Mouse (Mus musculus): Measurements from ENCODE around the gene Rplp0. TPM values are rescaled to one million over a fixed set of nuclear protein-coding genes. Genes with fewer than 3 reads are reported as not detected.

Rplp0 gene
- total and polyA plus RNA-seq, 2 experiments from 2014 or later: 842 to 1,794 TPM

DNA sequence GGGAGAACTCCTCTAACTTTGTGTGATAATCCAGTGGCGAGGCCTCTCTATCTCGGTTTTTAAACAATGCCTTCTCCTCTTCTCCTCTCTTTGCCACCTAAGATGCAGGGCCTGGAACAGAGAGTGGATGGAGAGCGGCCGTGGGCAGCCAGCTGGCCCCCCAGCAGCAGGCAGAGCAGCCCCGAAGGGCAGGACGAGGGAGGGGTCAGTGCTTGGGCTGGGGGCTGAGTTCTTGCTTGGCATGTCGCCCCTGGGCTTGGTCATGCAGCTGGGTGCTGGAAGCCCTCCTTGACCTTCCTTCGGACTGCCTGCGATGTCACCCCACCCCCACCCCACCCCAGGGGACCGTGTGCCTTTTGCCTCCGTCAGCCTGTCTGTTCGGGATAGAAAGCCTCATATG, 7.9 kb upstream of the Rplp0 start:
- ATAC-seq (no peak), DNase-seq (no peak)
- no peak for TF ChIP-seq CTCF (IDR thresholded peaks at IDR 0.05; ENCODE audit: low read depth)
- Histone ChIP-seq H3K4me3 (ENCODE audit: low read depth, low read length) (no peak overlapping the region), H3K27ac (ENCODE audit: low read depth, low read length) (no peak overlapping the region), H3K4me1 (ENCODE audit: insufficient read depth) (no peaks in the 10 kb centered on the region), H3K4me2 (ENCODE audit: low read depth) (no peak overlapping the region), H3K27me3 (ENCODE audit: insufficient read depth, low read length) (no peaks in the 10 kb centered on the region), H3K9ac (no peak overlapping the region), H3K36me3 (ENCODE audit: insufficient read depth) (peaks cover 35% of the 10 kb centered on the region), H3K9me3 (ENCODE audit: low read length) (no peaks in the 10 kb centered on the region)
- 76% methylated on average over 12 of the region's 12 CpGs for WGBS

DNA sequence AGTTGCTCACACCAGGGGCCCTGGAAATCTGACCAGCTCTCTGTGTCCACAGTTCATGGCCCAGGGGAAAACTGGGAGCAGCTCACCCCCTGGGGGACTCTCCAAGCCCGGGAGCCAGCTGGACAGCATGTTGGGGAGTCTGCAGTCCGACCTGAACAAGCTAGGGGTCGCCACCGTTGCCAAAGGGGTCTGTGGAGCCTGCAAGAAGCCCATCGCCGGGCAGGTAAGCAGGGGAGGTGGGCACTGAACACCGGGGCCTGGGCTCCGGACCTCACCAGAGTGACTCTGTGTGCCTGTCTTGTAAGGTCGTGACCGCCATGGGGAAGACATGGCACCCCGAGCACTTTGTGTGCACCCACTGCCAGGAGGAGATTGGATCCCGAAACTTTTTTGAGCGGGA, 7.5 kb upstream of the Rplp0 start:
- ATAC-seq (no peak), DNase-seq (no peak)
- Histone ChIP-seq H3K9me3 (ENCODE audit: low read length) (no peaks in the 10 kb centered on the region), H3K4me3 (ENCODE audit: low read depth, low read length) (no peak overlapping the region), H3K4me2 (ENCODE audit: low read depth) (no peak overlapping the region), H3K36me3 (ENCODE audit: insufficient read depth) (peaks cover 35% of the 10 kb centered on the region), H3K27me3 (ENCODE audit: insufficient read depth, low read length) (no peaks in the 10 kb centered on the region), H3K9ac (no peak overlapping the region), H3K27ac (ENCODE audit: low read depth, low read length) (no peak overlapping the region), H3K4me1 (ENCODE audit: insufficient read depth) (no peaks in the 10 kb centered on the region)
- WGBS: 83% methylated on average over 13 of the region's 13 CpGs
- TF ChIP-seq CTCF (IDR thresholded peaks at IDR 0.05; ENCODE audit: low read depth): no peak

DNA sequence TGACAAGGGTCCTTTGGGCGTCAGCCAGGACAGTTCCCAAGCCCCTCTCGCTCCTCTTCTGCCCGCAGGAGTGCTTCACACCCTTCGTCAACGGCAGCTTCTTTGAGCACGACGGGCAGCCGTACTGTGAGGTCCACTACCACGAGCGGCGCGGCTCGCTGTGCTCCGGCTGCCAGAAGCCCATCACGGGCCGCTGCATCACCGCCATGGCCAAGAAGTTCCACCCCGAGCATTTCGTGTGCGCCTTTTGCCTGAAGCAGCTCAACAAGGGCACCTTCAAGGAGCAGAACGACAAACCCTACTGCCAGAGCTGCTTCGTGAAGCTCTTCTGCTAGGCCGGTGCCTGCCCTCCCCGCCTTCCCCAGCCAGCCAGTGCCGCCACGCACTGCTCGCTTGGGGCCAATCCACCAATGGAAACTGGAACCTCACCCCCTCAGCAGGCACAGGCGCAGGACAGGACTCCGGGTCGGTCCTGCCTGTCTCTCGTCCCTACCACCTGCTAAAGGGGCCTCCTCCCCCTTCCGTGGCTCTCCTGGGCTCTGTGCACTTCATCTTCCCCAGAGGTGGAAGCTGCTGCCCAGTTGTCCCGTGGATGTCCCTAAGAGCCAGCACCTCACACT, 5.4 kb upstream of the Rplp0 start:
- Histone ChIP-seq H3K4me3 (ENCODE audit: low read depth, low read length) (no peak overlapping the region), H3K4me1 (ENCODE audit: insufficient read depth) (no peaks in the 10 kb centered on the region), H3K27me3 (ENCODE audit: insufficient read depth, low read length) (no peaks in the 10 kb centered on the region), H3K36me3 (ENCODE audit: insufficient read depth) (peaks cover 30% of the 10 kb centered on the region), H3K27ac (ENCODE audit: low read depth, low read length) (no peak overlapping the region), H3K9ac (no peak overlapping the region), H3K4me2 (ENCODE audit: low read depth) (no peak overlapping the region), H3K9me3 (ENCODE audit: low read length) (no peaks in the 10 kb centered on the region)
- ATAC-seq: no peak
- TF ChIP-seq CTCF (IDR thresholded peaks at IDR 0.05; ENCODE audit: low read depth): no peak
- DNase-seq: no peak
- 87% methylated on average over 33 of the region's 33 CpGs for WGBS

DNA sequence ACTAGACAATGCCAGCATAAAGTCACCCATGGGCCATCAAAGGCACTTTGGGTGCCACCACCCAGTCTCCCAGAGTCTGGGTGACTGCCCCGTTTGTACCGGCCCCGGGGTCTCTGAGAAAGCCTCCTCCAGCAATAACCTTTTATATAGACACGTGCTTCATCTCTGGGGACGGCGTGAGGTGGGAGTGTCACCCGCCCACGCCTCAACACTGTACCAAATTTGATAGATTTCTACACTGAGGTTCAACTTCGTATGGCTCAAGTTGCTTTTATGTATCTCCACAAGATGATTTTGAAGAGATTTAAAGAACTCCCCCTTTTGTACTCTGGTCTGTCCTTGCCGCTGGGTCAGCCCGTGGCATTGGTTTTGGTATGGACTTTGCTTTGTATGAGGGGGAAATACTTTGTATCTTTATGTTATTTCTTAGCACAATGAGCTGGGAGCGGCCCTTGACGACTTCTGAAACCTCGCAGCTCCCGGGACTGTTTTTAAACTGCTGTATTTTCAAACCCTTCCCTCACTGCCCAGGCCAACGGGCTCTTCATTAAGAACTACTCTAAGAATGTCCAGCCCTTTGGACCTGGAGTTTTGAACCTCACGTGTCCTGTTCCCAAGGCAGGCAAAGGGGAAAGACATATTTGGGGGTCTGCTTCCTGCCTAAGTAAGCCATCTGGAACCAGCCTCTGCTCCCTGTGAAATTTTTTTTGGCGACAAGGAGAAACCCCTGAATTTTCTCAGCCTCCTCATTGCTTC, 4.6 kb upstream of the Rplp0 start:
- no peaks in the 10 kb centered on the region for H3K9me3 ChIP-seq (ENCODE audit: low read length)
- DNase-seq (no peak), ATAC-seq (no peak)
- H3K27me3 ChIP-seq (ENCODE audit: insufficient read depth, low read length): no peaks in the 10 kb centered on the region
- H3K27ac ChIP-seq (ENCODE audit: low read depth, low read length): no peak overlapping the region
- WGBS: 92% methylated on average over 18 of the region's 18 CpGs
- TF ChIP-seq CTCF (IDR thresholded peaks at IDR 0.05; ENCODE audit: low read depth): no peak
- no peak overlapping the region for H3K4me3 ChIP-seq (ENCODE audit: low read depth, low read length)
- H3K36me3 ChIP-seq (ENCODE audit: insufficient read depth): peaks cover 25% of the 10 kb centered on the region
- H3K9ac ChIP-seq: no peak overlapping the region
- H3K4me2 ChIP-seq (ENCODE audit: low read depth): no peak overlapping the region
- H3K4me1 ChIP-seq (ENCODE audit: insufficient read depth): no peaks in the 10 kb centered on the region

DNA sequence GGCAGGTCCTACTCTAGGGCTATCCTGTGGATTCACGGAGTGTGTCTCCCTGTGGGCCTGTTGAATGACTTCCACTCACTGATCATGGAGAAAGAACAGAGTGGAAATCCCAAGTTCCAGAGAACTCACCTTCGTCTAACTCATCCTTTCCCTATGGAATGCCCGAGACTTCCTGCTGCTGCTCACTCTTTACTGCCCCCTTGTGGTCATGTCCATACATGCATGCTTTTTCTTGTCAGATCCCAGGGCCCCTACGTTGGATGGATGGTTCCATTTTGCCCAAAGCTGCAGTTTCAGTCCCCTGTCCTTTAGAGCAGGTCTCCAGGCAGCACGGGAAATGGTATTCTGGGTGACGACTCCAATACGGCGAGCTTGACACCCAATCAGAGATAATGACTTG, 3.0 kb upstream of the Rplp0 start:
- peak; percentile 97 for TF ChIP-seq CTCF (IDR thresholded peaks at IDR 0.05; ENCODE audit: low read depth)
- Histone ChIP-seq H3K4me1 (ENCODE audit: insufficient read depth) (no peaks in the 10 kb centered on the region), H3K9ac (no peak overlapping the region), H3K27ac (ENCODE audit: low read depth, low read length) (no peak overlapping the region), H3K4me2 (ENCODE audit: low read depth) (no peak overlapping the region), H3K4me3 (ENCODE audit: low read depth, low read length) (no peak overlapping the region), H3K27me3 (ENCODE audit: insufficient read depth, low read length) (no peaks in the 10 kb centered on the region), H3K36me3 (ENCODE audit: insufficient read depth) (peaks cover 29% of the 10 kb centered on the region), H3K9me3 (ENCODE audit: low read length) (no peaks in the 10 kb centered on the region)
- ATAC-seq: no peak
- peak; percentile 84 for DNase-seq
- WGBS: 11% methylated on average over 8 of the region's 8 CpGs

DNA sequence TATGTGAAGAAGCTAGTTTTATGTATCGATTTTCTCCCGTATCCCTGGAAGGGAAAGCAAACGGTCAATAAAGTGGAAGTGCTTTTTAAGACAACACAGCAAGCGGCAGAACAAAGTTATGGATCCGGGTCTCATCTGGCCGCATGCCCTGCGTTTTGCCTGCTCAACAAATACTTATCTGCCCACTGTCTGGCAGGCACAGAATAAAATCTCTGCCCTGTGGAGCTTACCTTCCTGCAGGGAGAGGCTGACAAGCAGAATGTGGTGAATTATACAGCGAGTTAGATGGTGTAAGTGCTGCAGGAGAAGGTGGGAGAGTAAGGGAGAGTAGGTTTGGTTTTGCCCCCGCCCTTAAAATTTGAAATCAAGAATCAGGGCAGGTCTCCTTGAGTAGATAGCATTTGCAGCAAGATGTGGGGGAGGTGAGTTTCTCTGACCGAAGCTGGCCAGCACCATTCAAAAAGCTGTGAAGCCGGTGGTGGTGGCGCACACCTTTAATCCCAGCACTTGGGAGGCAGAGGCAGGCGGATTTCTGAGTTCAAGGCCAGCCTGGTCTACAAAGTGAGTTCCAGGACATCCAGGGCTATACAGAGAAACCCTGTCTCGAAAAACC, 979 bp upstream of the Rplp0 start:
- H3K27me3 ChIP-seq (ENCODE audit: insufficient read depth, low read length): no peaks in the 10 kb centered on the region
- no peak overlapping the region for H3K9ac ChIP-seq
- H3K4me2 ChIP-seq (ENCODE audit: low read depth): no peak overlapping the region
- no peak overlapping the region for H3K4me3 ChIP-seq (ENCODE audit: low read depth, low read length)
- no peak overlapping the region for H3K27ac ChIP-seq (ENCODE audit: low read depth, low read length)
- TF ChIP-seq CTCF (IDR thresholded peaks at IDR 0.05; ENCODE audit: low read depth): no peak
- no peaks in the 10 kb centered on the region for H3K4me1 ChIP-seq (ENCODE audit: insufficient read depth)
- H3K36me3 ChIP-seq (ENCODE audit: insufficient read depth): peaks cover 36% of the 10 kb centered on the region
- H3K9me3 ChIP-seq (ENCODE audit: low read length): no peaks in the 10 kb centered on the region
- 93% methylated on average over 14 of the region's 14 CpGs for WGBS
- ATAC-seq: no peak
- no peak for DNase-seq

DNA sequence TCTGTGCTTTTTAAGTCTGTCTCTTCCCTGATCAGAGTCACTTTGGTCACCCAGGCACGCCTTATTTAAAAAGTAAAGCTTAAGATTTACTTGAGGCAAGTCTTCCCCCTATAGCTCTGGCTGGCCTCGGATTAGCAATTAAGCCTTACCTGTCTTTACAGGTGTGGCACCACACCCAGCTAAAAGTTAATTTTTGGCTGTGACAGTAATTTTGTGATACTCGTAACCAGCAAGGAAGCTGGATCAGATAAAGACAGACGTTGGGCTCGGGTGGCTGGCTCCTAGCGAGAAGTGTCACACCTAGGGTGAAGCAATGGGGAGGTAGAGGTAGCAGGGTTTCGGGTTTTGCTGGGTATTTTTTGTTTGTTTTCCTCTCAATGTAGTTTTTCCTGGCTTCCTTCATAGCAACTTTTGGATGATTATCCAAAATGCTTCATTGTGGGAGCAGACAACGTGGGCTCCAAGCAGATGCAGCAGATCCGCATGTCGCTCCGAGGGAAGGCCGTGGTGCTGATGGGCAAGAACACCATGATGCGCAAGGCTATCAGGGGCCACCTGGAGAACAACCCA, 1.2 kb downstream of the Rplp0 start:
- H3K36me3 ChIP-seq (ENCODE audit: insufficient read depth): peaks cover 31% of the 10 kb centered on the region
- H3K9me3 ChIP-seq (ENCODE audit: low read length): no peaks in the 10 kb centered on the region
- H3K4me2 ChIP-seq (ENCODE audit: low read depth): peak overlapping the region; percentile 54
- TF ChIP-seq CTCF (IDR thresholded peaks at IDR 0.05; ENCODE audit: low read depth): no peak
- H3K27me3 ChIP-seq (ENCODE audit: insufficient read depth, low read length): no peaks in the 10 kb centered on the region
- no peak overlapping the region for H3K27ac ChIP-seq (ENCODE audit: low read depth, low read length)
- WGBS: 44% methylated on average over 13 of the region's 13 CpGs
- peak overlapping the region; percentile 91; the same call in 1 of the 2 replicates for H3K9ac ChIP-seq
- ATAC-seq: no peak
- peak overlapping the region; percentile 83 for H3K4me3 ChIP-seq (ENCODE audit: low read depth, low read length)
- H3K4me1 ChIP-seq (ENCODE audit: insufficient read depth): peaks cover 8% of the 10 kb centered on the region
- DNase-seq: no peak
